Mouse (Mus musculus) hindbrain, embryonic 11.5 days (tissue): Measurements from ENCODE around the gene Rap1a. TPM values are rescaled to one million over a fixed set of nuclear protein-coding genes. Genes with fewer than 3 reads are reported as not detected.

Experiments
- ATAC-seq: fragments of 200-750 bp; cut with Nextera tagmentation; 2 replicates; pipeline ENCODE4 v1.8.0; 2017; ENCODE audit warnings: mild to moderate bottlenecking, moderate TSS enrichment, moderate library complexity; ENCODE audit not compliant: low FRiP score
- DNase-seq: peaks from one replicate; pipeline ENCODE4 v3.0.0-alpha.2; 2015; ENCODE audit warnings: low spot score
- H3K27ac ChIP-seq: fragments of 300-500 bp; sonication (generic); 2 replicates; pipeline ENCODE4 v1.5.1; 2014; ENCODE audit warnings: mild to moderate bottlenecking, low read depth, low read length
- H3K27me3 ChIP-seq: fragments of 300-500 bp; sonication (generic); 2 replicates; pipeline ENCODE4 v1.6.1; 2014; ENCODE audit warnings: mild to moderate bottlenecking, low read length, moderate library complexity, mixed read lengths; ENCODE audit not compliant: control insufficient read depth, insufficient read depth
- H3K36me3 ChIP-seq: fragments of 300-500 bp; sonication (generic); 2 replicates; pipeline ENCODE4 v1.6.1; 2014; ENCODE audit warnings: mild to moderate bottlenecking, low read length, moderate library complexity, mixed read lengths; ENCODE audit not compliant: control insufficient read depth, insufficient read depth
- H3K4me1 ChIP-seq: fragments of 300-500 bp; sonication (generic); replicated peaks from 2 replicates; pipeline ENCODE4 v1.6.1; 2014; ENCODE audit warnings: low read length, mixed read lengths; ENCODE audit not compliant: control insufficient read depth, insufficient read depth
- H3K4me2 ChIP-seq: fragments of 300-500 bp; sonication (generic); replicated peaks from 2 replicates; pipeline ENCODE4 v1.6.1; 2014; ENCODE audit warnings: mild to moderate bottlenecking, low read depth, low read length
- H3K4me3 ChIP-seq: fragments of 300-500 bp; sonication (generic); 2 replicates; pipeline ENCODE4 v1.5.1; 2014; ENCODE audit warnings: low read depth, low read length
- H3K9ac ChIP-seq: fragments of 300-500 bp; sonication (generic); 2 replicates; pipeline ENCODE4 v1.6.1; 2014; ENCODE audit warnings: low read depth, low read length
- H3K9me3 ChIP-seq: fragments of 300-500 bp; sonication (generic); 2 replicates; pipeline ENCODE4 v1.6.1; 2016; ENCODE audit warnings: low read length; ENCODE audit not compliant: control insufficient read depth
- WGBS: fragments of 180-500 bp; shearing (Covaris S2); extraction: QIAGEN DNeasy Blood & Tissue Kit; methylation state at CpG from one replicate; pipeline ENCODE4 v1.1.7; 2014; 5-methylcytosine and 5-hydroxymethylcytosine counted together
- polyA plus RNA-seq: library from polyadenylated mRNA; unstranded; fragments of >200 nt; fragmentation: Nextera tagmentation; extraction: Ambion mirVana; gene quantifications from 2 replicates; pipeline ENCODE4 v1.2.1, GENCODE M21; 2014

Gene Rap1a
- polyA plus RNA-seq, 1 experiment from 2014 or later = 83.7 TPM

DNA sequence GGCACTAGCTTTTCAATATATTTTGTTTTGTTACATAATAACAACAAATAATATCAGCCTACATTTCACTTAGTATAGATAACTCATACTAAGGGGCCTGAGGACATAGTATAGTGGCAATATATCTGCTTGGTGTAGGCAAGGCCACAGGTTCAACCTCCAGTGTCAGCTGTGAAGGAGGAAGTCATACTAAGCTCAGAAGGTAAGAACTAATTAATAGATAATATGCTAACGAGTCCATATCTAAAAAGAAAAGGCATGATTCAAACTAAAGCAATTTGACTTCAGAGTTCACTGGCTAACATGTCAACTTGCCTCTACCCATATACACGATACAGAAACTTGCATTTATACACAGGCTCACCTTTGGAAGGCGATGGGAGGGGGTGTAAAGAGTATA, 41.1 kb downstream of the Rap1a start:
- no peak overlapping the region for H3K4me2 ChIP-seq
- no peak overlapping the region for H3K9ac ChIP-seq
- no peaks in the 10 kb centered on the region for H3K9me3 ChIP-seq
- H3K36me3 ChIP-seq = no peaks in the 10 kb centered on the region
- DNase-seq (no peak), ATAC-seq (no peak)
- 95% methylated on average over 3 of the region's 3 CpGs for WGBS
- H3K4me1 ChIP-seq = no peaks in the 10 kb centered on the region
- H3K27ac ChIP-seq = no peak overlapping the region
- no peaks in the 10 kb centered on the region for H3K27me3 ChIP-seq
- H3K4me3 ChIP-seq = no peak overlapping the region

DNA sequence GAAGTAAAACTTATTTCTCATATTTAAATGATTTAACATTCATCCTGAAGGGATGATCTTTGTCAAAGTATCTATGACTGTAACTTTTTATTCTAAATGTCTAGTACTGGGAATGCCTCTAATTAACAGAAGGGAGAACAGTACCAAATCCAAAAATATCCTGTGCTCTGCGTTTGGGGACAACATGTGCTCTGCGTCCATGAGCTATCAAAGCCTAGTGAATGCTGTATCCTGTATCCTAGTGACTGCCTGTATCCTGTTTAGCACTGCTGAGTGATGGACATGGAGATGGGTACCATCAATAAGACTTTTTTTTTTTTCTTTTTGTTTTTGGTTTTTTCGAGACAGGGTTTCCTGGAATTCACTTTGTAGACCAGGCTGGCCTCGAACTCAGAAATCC, 42.5 kb downstream of the Rap1a start:
- no peak overlapping the region for H3K4me3 ChIP-seq
- H3K4me2 ChIP-seq = no peak overlapping the region
- no peak overlapping the region for H3K27ac ChIP-seq
- no peaks in the 10 kb centered on the region for H3K36me3 ChIP-seq
- no peak for ATAC-seq
- H3K9me3 ChIP-seq = no peaks in the 10 kb centered on the region
- no peaks in the 10 kb centered on the region for H3K4me1 ChIP-seq
- no peak overlapping the region for H3K9ac ChIP-seq
- DNase-seq = no peak
- WGBS = 87% methylated on average over 4 of the region's 4 CpGs
- no peaks in the 10 kb centered on the region for H3K27me3 ChIP-seq

DNA sequence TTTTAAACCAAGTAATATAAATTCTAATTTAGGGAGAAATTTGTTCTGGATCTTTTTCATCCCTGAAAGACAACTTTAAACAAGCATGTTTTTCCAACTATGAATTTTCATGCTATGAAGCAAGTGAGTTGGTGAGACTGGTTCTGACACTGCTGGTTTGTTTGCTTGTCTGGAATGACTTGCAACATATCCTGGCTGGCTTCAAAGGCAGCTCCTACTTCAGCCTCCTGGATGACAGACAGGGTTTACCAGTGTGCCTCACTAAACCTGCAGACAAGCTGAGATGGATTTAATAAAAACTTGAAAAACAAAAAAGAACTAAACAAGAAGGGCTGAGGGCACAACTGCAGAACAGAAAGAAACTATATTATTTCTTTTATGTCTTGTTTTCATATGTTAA, 43.0 kb downstream of the Rap1a start:
- H3K36me3 ChIP-seq = no peaks in the 10 kb centered on the region
- ATAC-seq (no peak), DNase-seq (no peak)
- H3K9me3 ChIP-seq = no peaks in the 10 kb centered on the region
- H3K27ac ChIP-seq = no peak overlapping the region
- H3K27me3 ChIP-seq = no peaks in the 10 kb centered on the region
- H3K4me2 ChIP-seq = no peak overlapping the region
- no peak overlapping the region for H3K9ac ChIP-seq
- no peak overlapping the region for H3K4me3 ChIP-seq
- H3K4me1 ChIP-seq = no peaks in the 10 kb centered on the region

- Histone ChIP-seq H3K9me3 (no peaks in the 10 kb centered on the region), H3K4me1 (no peaks in the 10 kb centered on the region), H3K36me3 (no peaks in the 10 kb centered on the region), H3K9ac (no peak overlapping the region), H3K4me3 (no peak overlapping the region), H3K4me2 (no peak overlapping the region), H3K27me3 (no peaks in the 10 kb centered on the region), H3K27ac (no peak overlapping the region)
- no peak for ATAC-seq
- no peak for DNase-seq
- WGBS = 84% methylated on average over 6 of the region's 6 CpGs
These were observed 43.6 kb downstream of the Rap1a start for GRCm38 (mm10) chr3:105757323-105758083.

GRCm38 (mm10) chr3:105756505-105756904, 44.6 kb downstream of the Rap1a start:
- Histone ChIP-seq H3K4me3 (no peak overlapping the region), H3K27me3 (no peaks in the 10 kb centered on the region), H3K36me3 (no peaks in the 10 kb centered on the region), H3K9me3 (no peaks in the 10 kb centered on the region), H3K4me2 (no peak overlapping the region), H3K9ac (no peak overlapping the region), H3K4me1 (no peaks in the 10 kb centered on the region), H3K27ac (no peak overlapping the region)
- ATAC-seq = no peak
- 87% methylated on average over 2 of the region's 2 CpGs for WGBS
- DNase-seq = no peak

DNA sequence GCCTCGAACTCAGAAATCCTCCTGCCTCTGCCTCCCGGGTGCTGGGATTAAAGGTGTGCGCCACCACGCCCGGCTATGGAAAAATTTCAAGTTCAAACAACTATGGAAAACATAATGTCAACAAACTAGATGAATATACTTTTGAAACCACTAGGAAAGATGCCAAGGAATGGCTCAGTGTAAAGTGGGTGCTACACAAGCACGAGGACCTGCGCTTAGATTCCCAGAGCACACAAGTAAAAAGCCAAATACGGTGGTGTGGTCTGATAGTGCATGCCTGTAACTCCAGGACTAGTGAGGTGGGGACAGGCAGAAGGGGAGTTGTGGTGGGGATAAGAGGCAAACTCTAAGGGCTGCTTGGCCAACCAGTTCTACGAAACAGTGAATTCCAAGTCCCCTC, 46.0 kb downstream of the Rap1a start:
- WGBS = 93% methylated on average over 9 of the region's 9 CpGs
- no peak overlapping the region for H3K4me2 ChIP-seq
- no peak overlapping the region for H3K27ac ChIP-seq
- H3K4me3 ChIP-seq = no peak overlapping the region
- ATAC-seq = no peak
- no peaks in the 10 kb centered on the region for H3K36me3 ChIP-seq
- H3K9me3 ChIP-seq = no peaks in the 10 kb centered on the region
- H3K27me3 ChIP-seq = no peaks in the 10 kb centered on the region
- no peaks in the 10 kb centered on the region for H3K4me1 ChIP-seq
- DNase-seq = no peak
- H3K9ac ChIP-seq = no peak overlapping the region

DNA sequence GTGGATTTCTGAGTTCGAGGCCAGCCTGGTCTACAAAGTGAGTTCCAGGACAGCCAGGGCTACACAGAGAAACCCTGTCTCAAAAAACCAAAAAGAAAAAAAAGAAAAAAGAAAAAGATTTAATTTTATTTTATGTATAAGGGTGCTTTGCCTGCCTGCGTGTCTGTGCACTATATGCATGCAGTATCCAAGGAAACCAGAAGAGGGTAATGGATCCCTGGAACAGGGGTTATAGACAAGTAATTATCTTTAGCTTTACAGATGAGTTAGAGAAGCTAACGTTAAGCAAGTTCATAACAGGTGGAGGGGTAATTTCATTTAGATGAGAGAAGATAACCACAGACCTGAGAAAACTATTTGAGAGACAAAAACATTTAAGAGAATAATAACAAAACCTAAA, 47.0 kb downstream of the Rap1a start:
- Histone ChIP-seq H3K27me3 (no peaks in the 10 kb centered on the region), H3K36me3 (no peaks in the 10 kb centered on the region), H3K9me3 (no peaks in the 10 kb centered on the region), H3K4me1 (no peaks in the 10 kb centered on the region), H3K27ac (no peak overlapping the region), H3K9ac (no peak overlapping the region), H3K4me2 (no peak overlapping the region), H3K4me3 (no peak overlapping the region)
- WGBS = 82% methylated on average over 2 of the region's 3 CpGs
- DNase-seq (no peak), ATAC-seq (no peak)

GRCm38 (mm10) chr3:105750810-105751209, 50.3 kb downstream of the Rap1a start:
- Histone ChIP-seq H3K9ac (no peak overlapping the region), H3K36me3 (no peaks in the 10 kb centered on the region), H3K4me1 (no peaks in the 10 kb centered on the region), H3K4me3 (no peak overlapping the region), H3K4me2 (no peak overlapping the region), H3K9me3 (no peaks in the 10 kb centered on the region), H3K27me3 (no peaks in the 10 kb centered on the region), H3K27ac (no peak overlapping the region)
- no peak for DNase-seq
- ATAC-seq = no peak
- 90% methylated on average over 2 of the region's 2 CpGs for WGBS

- ATAC-seq = no peak
- no peak overlapping the region for H3K9ac ChIP-seq
- H3K9me3 ChIP-seq = no peaks in the 10 kb centered on the region
- H3K36me3 ChIP-seq = no peaks in the 10 kb centered on the region
- no peak for DNase-seq
- H3K4me1 ChIP-seq = no peaks in the 10 kb centered on the region
- WGBS = 91% methylated on average over 2 of the region's 2 CpGs
- no peak overlapping the region for H3K4me2 ChIP-seq
- H3K4me3 ChIP-seq = no peak overlapping the region
- H3K27me3 ChIP-seq = no peaks in the 10 kb centered on the region
- no peak overlapping the region for H3K27ac ChIP-seq
These were observed 54.6 kb downstream of the Rap1a start for GRCm38 (mm10) chr3:105746542-105746941.
